Mouse (Mus musculus) heart, adult 2 months (tissue): ENCODE measurements around the gene Stra6. TPM values are rescaled to one million over a fixed set of nuclear protein-coding genes. Genes with fewer than 3 reads are reported as not detected.

ENCODE experiments used
- DNase-seq, 2 experiments: peaks; one replicate each; pipeline ENCODE4 v3.0.0; 2021
- H3K27ac ChIP-seq: fragments of 200-600 bp; 2 replicates; pipeline ENCODE4 v1.8.1; 2022
- H3K27me3 ChIP-seq: fragments of 200-500 bp; 2 replicates; pipeline ENCODE4 v1.6.1; 2012; ENCODE audit warnings: mild to moderate bottlenecking, low read length, inconsistent platforms, mixed read lengths; ENCODE audit not compliant: control insufficient read depth, insufficient read depth
- H3K36me3 ChIP-seq: fragments of 200-500 bp; 2 replicates; pipeline ENCODE4 v1.6.1; 2012; ENCODE audit warnings: low read length, inconsistent platforms; ENCODE audit not compliant: control insufficient read depth, insufficient read depth
- H3K4me1 ChIP-seq: fragments of 200-500 bp; 2 replicates; pipeline ENCODE4 v1.6.1; 2011; ENCODE audit warnings: low read length; ENCODE audit not compliant: control insufficient read depth, insufficient read depth
- H3K4me3 ChIP-seq: fragments of 200-600 bp; 2 replicates; pipeline ENCODE4 v1.8.1; 2022
- H3K79me2 ChIP-seq: fragments of 200-500 bp; replicated peaks from 2 replicates; pipeline ENCODE4 v1.6.1; 2012; ENCODE audit warnings: mild to moderate bottlenecking, inconsistent platforms, low read length, moderate library complexity, mixed read lengths; ENCODE audit not compliant: control insufficient read depth, insufficient read depth
- H3K9ac ChIP-seq: fragments of 200-500 bp; 2 replicates; pipeline ENCODE4 v1.6.1; 2012; ENCODE audit warnings: low read depth, mild to moderate bottlenecking, control low read depth, inconsistent platforms, low read length, mixed read lengths
- CTCF ChIP-seq: fragments of 200-600 bp; IDR thresholded peaks from 2 replicates; pipeline ENCODE4 v1.8.1; 2022; ENCODE audit warnings: antibody characterized with exemption, mild to moderate bottlenecking, moderate library complexity
- EP300 ChIP-seq: fragments of 200-500 bp; IDR thresholded peaks from 2 replicates; pipeline ENCODE4 v1.6.1; 2011; ENCODE audit warnings: low read depth, low read length, control low read depth; ENCODE audit not compliant: insufficient read depth
- POLR2A ChIP-seq: fragments of 200-500 bp; IDR thresholded peaks from 2 replicates; pipeline ENCODE4 v1.6.1; 2011; ENCODE audit warnings: mild to moderate bottlenecking, low read depth, low read length, control low read depth; ENCODE audit not compliant: insufficient read depth
- WGBS: fragments of 180-500 bp; shearing (Covaris S2); methylation state at CpG from one replicate; pipeline ENCODE4 v1.1.7; 2018; 5-methylcytosine and 5-hydroxymethylcytosine counted together
- intact Hi-C: fragments of 180-260 bp; cut with DNase I; formaldehyde crosslinking; loops from one replicate; pipeline ENCODE4 v1.15.1; 2025
- polyA plus RNA-seq: library from polyadenylated mRNA; depleted of rRNA; stranded (reverse); fragments of >200 nt; gene quantifications from 2 replicates; pipeline ENCODE4 v1.2.3, GENCODE M21; 2012
- total RNA-seq, 2 experiments: library from RNA; stranded (reverse); gene quantifications; 2 replicates each; pipeline ENCODE4 v1.2.3; 2021

The Stra6 gene
- total and polyA plus RNA-seq, 3 experiments, result 0.34 to 0.68 (median 0.65) TPM

- Histone ChIP-seq H3K27me3 (no peaks in the 10 kb centered on the region), H3K36me3 (no peaks in the 10 kb centered on the region), H3K4me1 (no peaks in the 10 kb centered on the region; the same call in 1 of the 2 replicates), H3K4me3 (no peak overlapping the region), H3K27ac (no peak overlapping the region), H3K9ac (no peak overlapping the region), H3K79me2 (no peaks in the 10 kb centered on the region)
- WGBS, result 80% methylated on average over 4 of the region's 4 CpGs
- intact Hi-C loops, result loop anchor here (5.0 kb wide), 1 partner anchor 245 kb away; no protein-coding TSS in a partner anchor
- no peak for TF ChIP-seq POLR2A
- no peak for TF ChIP-seq EP300
- DNase-seq, result no peak
Measured at GRCm38 (mm10) chr9:58036961-58037360, 26.6 kb upstream of the Stra6 start.

GRCm38 (mm10) chr9:58038500-58039168 lies 25.0 kb upstream of the Stra6 start:
- Histone ChIP-seq H3K36me3 (no peaks in the 10 kb centered on the region), H3K4me1 (no peaks in the 10 kb centered on the region; the same call in 1 of the 2 replicates), H3K27ac (no peak overlapping the region), H3K9ac (no peak overlapping the region), H3K27me3 (no peaks in the 10 kb centered on the region), H3K79me2 (no peaks in the 10 kb centered on the region), H3K4me3 (no peak overlapping the region)
- TF ChIP-seq EP300, result peak; percentile 72; the same call in 1 of the 2 replicates
- TF ChIP-seq CTCF, result no peak; the same call in 1 of the 2 replicates
- DNase-seq, result peak; percentile 79 to 84
- 35% methylated on average over 19 of the region's 19 CpGs for WGBS
- intact Hi-C loops, result loop anchor here (1.0 to 5.0 kb wide), 2 partner anchors 166 to 244 kb away; partner anchors contain the start of genes Islr and Islr2

- Histone ChIP-seq H3K27ac (no peak overlapping the region), H3K9ac (no peak overlapping the region), H3K27me3 (no peaks in the 10 kb centered on the region), H3K36me3 (no peaks in the 10 kb centered on the region), H3K4me1 (peaks cover 1% of the 10 kb centered on the region), H3K4me3 (no peak overlapping the region), H3K79me2 (no peaks in the 10 kb centered on the region)
- 76% methylated on average over 4 of the region's 4 CpGs for WGBS
- DNase-seq, result no peak
- TF ChIP-seq CTCF, result no peak
- intact Hi-C loops, result no loop called here
Measured at GRCm38 (mm10) chr9:58040977-58041376, 22.6 kb upstream of the Stra6 start.

- no peaks in the 10 kb centered on the region for H3K79me2 ChIP-seq
- H3K27me3 ChIP-seq, result no peaks in the 10 kb centered on the region
- no peak for TF ChIP-seq CTCF
- TF ChIP-seq EP300, result no peak
- TF ChIP-seq POLR2A, result no peak
- 51% methylated on average over 10 of the region's 10 CpGs for WGBS
- no peaks in the 10 kb centered on the region for H3K36me3 ChIP-seq
- peak; percentile 52 to 61 for DNase-seq
- peak overlapping the region; percentile 28; the same call in 1 of the 2 replicates for H3K27ac ChIP-seq
- peaks cover 1% of the 10 kb centered on the region for H3K4me1 ChIP-seq
- H3K4me3 ChIP-seq, result no peak overlapping the region
- no peak overlapping the region for H3K9ac ChIP-seq
- intact Hi-C loops, result no loop called here
Measured at GRCm38 (mm10) chr9:58042391-58042790, 21.2 kb upstream of the Stra6 start.

GRCm38 (mm10) chr9:58043496-58044017 lies 20.0 kb upstream of the Stra6 start:
- 68% methylated on average over 10 of the region's 10 CpGs for WGBS
- DNase-seq, result peak; percentile 65 to 80
- Histone ChIP-seq H3K9ac (no peak overlapping the region), H3K4me3 (no peak overlapping the region), H3K36me3 (no peaks in the 10 kb centered on the region), H3K27ac (peak overlapping the region; percentile 28), H3K4me1 (peaks cover 1% of the 10 kb centered on the region), H3K27me3 (no peaks in the 10 kb centered on the region), H3K79me2 (no peaks in the 10 kb centered on the region)
- intact Hi-C loops, result no loop called here
- TF ChIP-seq EP300 (no peak), CTCF (no peak), POLR2A (no peak)

GRCm38 (mm10) chr9:58044828-58045227 lies 18.8 kb upstream of the Stra6 start:
- Histone ChIP-seq H3K4me3 (no peak overlapping the region), H3K79me2 (no peaks in the 10 kb centered on the region), H3K27me3 (no peaks in the 10 kb centered on the region), H3K27ac (no peak overlapping the region), H3K9ac (no peak overlapping the region), H3K36me3 (no peaks in the 10 kb centered on the region), H3K4me1 (peaks cover 1% of the 10 kb centered on the region)
- intact Hi-C loops, result no loop called here
- TF ChIP-seq EP300 (no peak), POLR2A (no peak), CTCF (no peak)
- DNase-seq, result no peak
- 67% methylated on average over 10 of the region's 10 CpGs for WGBS
